Mouse (Mus musculus) liver, postnatal 0 days (tissue): ENCODE results near the gene Itga1.

ENCODE experiments used
- CTCF ChIP-seq: sonication (generic); IDR thresholded peaks from 2 replicates; pipeline ENCODE4 v1.5.1; 2016; ENCODE audit warnings: antibody characterized with exemption, low read depth
- EP300 ChIP-seq: IDR thresholded peaks from 2 replicates; pipeline ENCODE4 v1.6.1; 2016; ENCODE audit warnings: antibody characterized with exemption, low read depth, mild to moderate bottlenecking

- TF ChIP-seq CTCF, result no peak
- TF ChIP-seq EP300, result no peak
These were observed 95.4 kb downstream of the Itga1 start for GRCm38 (mm10) chr13:115006213-115006835.
